In genomic region chr5:34266065-34266464, GRCm38 (mm10) we compare ENCODE assay signal across 24 mouse cellular contexts. TPM values are rescaled to one million over a fixed set of nuclear protein-coding genes. Genes with fewer than 3 reads are reported as not detected.
"Had no signal": no experiment of that assay in that cellular context is flagged by ENCODE, and none has a peak within 500 bp of the region (broad histone marks: within the 10 kb centered on the region; RNA-seq: fewer than 3 reads in every experiment).

No protein-coding gene starts in this region.

- H3K9me3 ChIP-seq: limb, embryonic 10.5 days; limb, embryonic 13.5 days; liver, embryonic 12.5 days; liver, embryonic 15.5 days; lung, embryonic 15.5 days; neural tube, embryonic 13.5 days; stomach, embryonic 15.5 days had no signal

- DNase-seq: kidney, adult 18-20 months; kidney, adult 9 months; kidney, postnatal 14 days; kidney, postnatal 4 days; layer of hippocampus, adult 9-11 months; liver; lung, adult 18-20 months; lung, postnatal 10 days; lung, postnatal 36 days; midbrain, embryonic 14.5 days; retina, postnatal 1 day; right cerebral cortex, postnatal 25 days; spleen, adult 18-20 months; thymus, postnatal 25 days had no signal

- H3K4me1 ChIP-seq: limb, embryonic 10.5 days; limb, embryonic 13.5 days; lung, embryonic 15.5 days; neural tube, embryonic 13.5 days; stomach, embryonic 15.5 days had no signal

- H3K27me3 ChIP-seq: limb, embryonic 13.5 days; liver, embryonic 12.5 days; liver, embryonic 15.5 days; lung, embryonic 15.5 days; neural tube, embryonic 13.5 days; stomach, embryonic 15.5 days had no signal

- ATAC-seq: liver, embryonic 12.5 days had no signal

- H3K4me3 ChIP-seq: layer of hippocampus, adult 2 months; limb, embryonic 10.5 days; limb, embryonic 13.5 days; liver, embryonic 12.5 days; liver, embryonic 15.5 days; lung, embryonic 15.5 days; neural tube, embryonic 13.5 days; stomach, embryonic 15.5 days had no signal

- H3K27ac ChIP-seq: layer of hippocampus, adult 2 months; limb, embryonic 10.5 days; limb, embryonic 13.5 days; liver, embryonic 12.5 days; liver, embryonic 15.5 days; lung, embryonic 15.5 days; neural tube, embryonic 13.5 days; stomach, embryonic 15.5 days had no signal

- H3K36me3 ChIP-seq: limb, embryonic 10.5 days; limb, embryonic 13.5 days; liver, embryonic 12.5 days; liver, embryonic 15.5 days; lung, embryonic 15.5 days; neural tube, embryonic 13.5 days; stomach, embryonic 15.5 days had no signal

RNA-seq across cellular contexts. Expression of gene Zfyve28, which starts 22.2 kb away (rescaled TPM):
- polyA plus RNA-seq: liver, embryonic 12.5 days had no signal

RNA-seq across cellular contexts. Expression of gene Cfap99, which starts 22.3 kb away (rescaled TPM):
- polyA plus RNA-seq: kidney, embryonic 16.5 days; limb, embryonic 10.5 days; limb, embryonic 13.5 days; liver, embryonic 12.5 days; liver, embryonic 15.5 days; midbrain, embryonic 14.5 days; neural tube, embryonic 13.5 days; stomach, embryonic 15.5 days; thymus, postnatal 0 days had no signal
